Mouse (Mus musculus) lung, postnatal 25 days (tissue): ENCODE data around the gene Trmt11.
"Not testable (repeated sequence)": the region's sequence is repeated elsewhere in the genome, so short reads cannot be mapped to it uniquely, and the experiment has no call there.

ENCODE experiments used
- DNase-seq: peaks from one replicate; pipeline ENCODE4 v3.0.0; 2022; ENCODE audit warnings: low spot score

Trmt11 gene

GRCm38 (mm10) chr10:30600542-30600966 is at the start of gene Trmt11:
TSS of gene Trmt11 (minus strand) at chr10:30600749.
- DNase-seq: peak; percentile 92

- DNase-seq: no peak
Measured at GRCm38 (mm10) chr10:30647681-30648080, 47.1 kb upstream of the Trmt11 start.

- DNase-seq: no peak
Measured at GRCm38 (mm10) chr10:30638216-30638615, 37.7 kb upstream of the Trmt11 start.

- DNase-seq: not testable (repeated sequence)
Measured at GRCm38 (mm10) chr10:30636474-30637154, 36.1 kb upstream of the Trmt11 start.

- no peak for DNase-seq
Measured at GRCm38 (mm10) chr10:30632718-30633117, 32.2 kb upstream of the Trmt11 start.

- DNase-seq: no peak
Measured at GRCm38 (mm10) chr10:30629977-30630376, 29.4 kb upstream of the Trmt11 start.

GRCm38 (mm10) chr10:30629513-30629912 is 29.0 kb upstream of the Trmt11 start, which contains the start of gene Hint3:
TSS of gene Hint3 (minus strand) at chr10:30629632.
- DNase-seq: no peak

- DNase-seq: not testable (repeated sequence)
Measured at GRCm38 (mm10) chr10:30628444-30628843, 27.9 kb upstream of the Trmt11 start.

- DNase-seq: peak; percentile 5
Measured at GRCm38 (mm10) chr10:30627548-30627947, 27.0 kb upstream of the Trmt11 start.

- DNase-seq: peak; percentile 10
Measured at GRCm38 (mm10) chr10:30624161-30625019, 23.8 kb upstream of the Trmt11 start.

- no peak for DNase-seq
Measured at GRCm38 (mm10) chr10:30622928-30623327, 22.4 kb upstream of the Trmt11 start.

- no peak for DNase-seq
Measured at GRCm38 (mm10) chr10:30618918-30619210, 18.3 kb upstream of the Trmt11 start.

GRCm38 (mm10) chr10:30618091-30618917 is 17.8 kb upstream of the Trmt11 start:
- DNase-seq: peak; percentile 99

- no peak for DNase-seq
Measured at GRCm38 (mm10) chr10:30613039-30613438, 12.5 kb upstream of the Trmt11 start.

GRCm38 (mm10) chr10:30609614-30610013 is 9.1 kb upstream of the Trmt11 start:
- DNase-seq: no peak

GRCm38 (mm10) chr10:30608109-30608508 is 7.6 kb upstream of the Trmt11 start:
- DNase-seq: no peak

- DNase-seq: no peak
Measured at GRCm38 (mm10) chr10:30600094-30600534, 435 bp downstream of the Trmt11 start.

- no peak for DNase-seq
Measured at GRCm38 (mm10) chr10:30587037-30587436, 13.5 kb downstream of the Trmt11 start.

- no peak for DNase-seq
Measured at GRCm38 (mm10) chr10:30585691-30586090, 14.9 kb downstream of the Trmt11 start.

- no peak for DNase-seq
Measured at GRCm38 (mm10) chr10:30577670-30578280, 22.8 kb downstream of the Trmt11 start.

- DNase-seq: no peak
Measured at GRCm38 (mm10) chr10:30566364-30566763, 34.2 kb downstream of the Trmt11 start.

GRCm38 (mm10) chr10:30564651-30565050 is 35.9 kb downstream of the Trmt11 start:
- DNase-seq: peak; percentile 12
